Mouse (Mus musculus) cortical plate, adult 2 months (tissue): Measurements from ENCODE around the gene Cog7.

Source experiments
- CTCF ChIP-seq: fragments of 200-500 bp; IDR thresholded peaks from 2 replicates; pipeline ENCODE4 v1.5.1; 2011; ENCODE audit warnings: mild to moderate bottlenecking, control low read depth, low read length; ENCODE audit not compliant: insufficient read depth; ENCODE audit errors: extremely low read depth
- POLR2A ChIP-seq: fragments of 200-500 bp; IDR thresholded peaks from 2 replicates; pipeline ENCODE4 v1.6.1; 2011; ENCODE audit warnings: mild to moderate bottlenecking, low read length, control low read depth; ENCODE audit not compliant: insufficient read depth; ENCODE audit errors: extremely low read depth

- TF ChIP-seq CTCF = no peak
- TF ChIP-seq POLR2A = no peak
Observed at GRCm38 (mm10) chr7:121970250-121970649, 11.3 kb downstream of the Cog7 start.
